Mouse (Mus musculus) heart, embryonic 12.5 days (tissue): ENCODE data around the gene Ildr1. TPM values are rescaled to one million over a fixed set of nuclear protein-coding genes. Genes with fewer than 3 reads are reported as not detected.

Experiments
- ATAC-seq: fragments of 200-750 bp; cut with Nextera tagmentation; 2 replicates; pipeline ENCODE4 v1.8.0; 2017; ENCODE audit warnings: moderate TSS enrichment, moderate library complexity; ENCODE audit not compliant: insufficient number of reproducible peaks, low FRiP score
- H3K27ac ChIP-seq: fragments of 300-500 bp; sonication (generic); 2 replicates; pipeline ENCODE4 v1.5.1; 2016; ENCODE audit warnings: mild to moderate bottlenecking, moderate library complexity; ENCODE audit not compliant: poor library complexity, severe bottlenecking
- H3K27me3 ChIP-seq: fragments of 300-500 bp; sonication (generic); replicated peaks from 2 replicates; pipeline ENCODE4 v1.6.1; 2016; ENCODE audit warnings: mild to moderate bottlenecking, moderate library complexity
- H3K36me3 ChIP-seq: fragments of 300-500 bp; sonication (generic); 2 replicates; pipeline ENCODE4 v1.6.1; 2016; ENCODE audit warnings: mild to moderate bottlenecking, moderate library complexity
- H3K4me1 ChIP-seq: fragments of 300-500 bp; sonication (generic); replicated peaks from 2 replicates; pipeline ENCODE4 v1.6.1; 2016; ENCODE audit warnings: mild to moderate bottlenecking
- H3K4me2 ChIP-seq: fragments of 300-500 bp; sonication (generic); 2 replicates; pipeline ENCODE4 v1.6.1; 2016; ENCODE audit warnings: mild to moderate bottlenecking, moderate library complexity
- H3K4me3 ChIP-seq: fragments of 300-500 bp; sonication (generic); 2 replicates; pipeline ENCODE4 v1.5.1; 2016; ENCODE audit warnings: mild to moderate bottlenecking
- H3K9ac ChIP-seq: fragments of 300-500 bp; sonication (generic); 2 replicates; pipeline ENCODE4 v1.6.1; 2016; ENCODE audit warnings: mild to moderate bottlenecking, moderate library complexity
- H3K9me3 ChIP-seq: fragments of 300-500 bp; sonication (generic); replicated peaks from 2 replicates; pipeline ENCODE4 v1.6.1; 2016; ENCODE audit warnings: mild to moderate bottlenecking, moderate library complexity
- WGBS: fragments of 180-500 bp; shearing (Covaris S2); methylation state at CpG from one replicate; pipeline ENCODE4 v1.1.7; 2016; 5-methylcytosine and 5-hydroxymethylcytosine counted together
- polyA plus RNA-seq: library from polyadenylated mRNA; unstranded; fragments of >200 nt; fragmentation: Nextera tagmentation; extraction: Ambion mirVana; gene quantifications from 2 replicates; pipeline ENCODE4 v1.2.1, GENCODE M21; 2016

Gene Ildr1
- polyA plus RNA-seq: 0.09 TPM in 1 of 2 replicates, not detected in the other

DNA sequence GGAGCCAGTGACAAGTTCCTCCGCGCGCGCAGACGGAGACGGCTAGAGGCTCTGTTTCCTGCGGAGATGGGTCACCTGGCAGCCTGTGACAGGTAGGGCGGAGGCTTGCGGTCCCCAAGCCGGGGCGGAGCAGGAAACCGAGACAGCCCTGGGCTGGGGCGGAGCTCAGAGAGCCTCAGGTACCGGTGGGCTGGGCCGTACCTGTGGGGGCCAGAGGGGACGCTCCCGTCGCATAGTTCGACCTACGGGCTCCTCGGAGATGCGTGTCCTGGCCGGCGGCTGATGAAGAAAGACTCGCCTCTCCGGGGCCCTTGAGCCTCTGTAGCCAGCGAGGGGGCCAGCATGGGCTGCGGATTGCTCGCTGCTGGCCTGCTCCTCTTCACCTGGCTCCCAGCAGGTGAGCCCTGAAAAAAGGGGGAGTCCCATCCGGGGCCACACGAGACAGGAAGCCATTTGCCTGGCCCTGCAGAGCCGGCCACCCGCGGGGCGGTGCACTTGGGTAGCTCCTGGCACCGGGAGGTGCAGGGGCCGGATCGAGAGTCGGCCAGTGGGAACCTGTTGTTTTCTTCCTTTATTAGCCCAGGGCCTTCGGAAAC lies at the start of gene Ildr1:
Gene Ildr1, plus strand, starts transcription at position 161 of the 596 bp plus-strand sequence.
- 2% methylated on average over 34 of the region's 40 CpGs for whole genome bisulfite sequencing
- H3K9me3 ChIP-seq: no peaks in the 10 kb centered on the region
- H3K27me3 ChIP-seq: peaks cover 24% of the 10 kb centered on the region

DNA sequence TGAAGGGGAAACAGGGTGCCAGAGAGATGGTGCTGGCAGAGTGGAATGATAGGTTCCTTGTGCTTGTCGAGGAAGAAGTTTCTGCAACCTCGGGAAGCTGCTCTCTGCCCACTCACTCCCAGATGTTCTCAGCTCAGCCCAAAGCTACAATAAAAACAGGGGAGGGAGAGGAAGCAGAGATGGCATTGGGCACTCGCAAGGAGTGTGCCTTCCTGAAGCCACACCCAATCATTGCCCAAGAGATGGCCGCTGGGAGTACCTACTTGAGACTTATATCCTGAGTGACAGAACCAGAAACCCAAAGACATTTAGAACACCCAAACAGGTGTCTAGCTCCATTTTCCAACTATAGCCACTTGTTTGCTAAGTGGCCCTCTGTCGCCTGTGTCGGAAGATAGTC lies 48.7 kb upstream of the Ildr1 start:
- 75% methylated on average over 6 of the region's 6 CpGs for WGBS
- no peak overlapping the region for H3K9ac ChIP-seq

More for the DNA sequence above, at the start of gene Ildr1:
- H3K36me3 ChIP-seq: no peaks in the 10 kb centered on the region
- H3K4me3 ChIP-seq: peak within 1 kb of the TSS; percentile 46
- H3K4me1 ChIP-seq: peaks cover 8% of the 10 kb centered on the region
- H3K4me2 ChIP-seq: peak within 1 kb of the TSS; percentile 93
- ATAC-seq: no peak
- H3K9ac ChIP-seq: peak within 1 kb of the TSS; percentile 51; the same call in 1 of the 2 replicates
- no peak within 1 kb of the TSS for H3K27ac ChIP-seq

DNA sequence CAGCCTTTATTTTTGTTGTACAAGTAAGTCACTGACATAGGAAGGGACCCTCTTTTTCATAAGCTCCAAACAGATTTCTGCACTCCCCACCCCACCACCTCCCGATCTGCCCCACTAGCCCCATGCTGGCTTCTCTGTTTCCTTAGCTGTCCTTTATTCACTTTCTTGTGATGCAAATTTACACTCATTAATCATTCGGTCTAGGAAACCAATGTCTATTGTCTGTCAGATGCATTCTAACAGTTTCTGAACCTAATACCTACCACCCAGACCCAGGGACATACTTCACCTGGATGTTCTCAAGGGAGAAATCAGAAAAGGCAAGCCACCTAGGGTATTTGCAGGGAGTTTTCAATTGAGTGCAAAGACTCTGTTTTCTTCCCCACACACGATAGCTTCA lies 44.5 kb upstream of the Ildr1 start:
- WGBS: 65% methylated on average over 3 of the region's 3 CpGs
- H3K9me3 ChIP-seq: no peaks in the 10 kb centered on the region
- no peak overlapping the region for H3K27ac ChIP-seq
- H3K4me2 ChIP-seq: no peak overlapping the region
- no peaks in the 10 kb centered on the region for H3K4me1 ChIP-seq
- H3K36me3 ChIP-seq: no peaks in the 10 kb centered on the region
- no peaks in the 10 kb centered on the region for H3K27me3 ChIP-seq
- ATAC-seq: no peak
- no peak overlapping the region for H3K9ac ChIP-seq
- no peak overlapping the region for H3K4me3 ChIP-seq

More for the DNA sequence above, 48.7 kb upstream of the Ildr1 start:
- H3K36me3 ChIP-seq: no peaks in the 10 kb centered on the region
- ATAC-seq: no peak
- no peak overlapping the region for H3K4me3 ChIP-seq
- H3K27me3 ChIP-seq: no peaks in the 10 kb centered on the region
- H3K4me1 ChIP-seq: no peaks in the 10 kb centered on the region
- no peak overlapping the region for H3K4me2 ChIP-seq
- no peaks in the 10 kb centered on the region for H3K9me3 ChIP-seq
- H3K27ac ChIP-seq: no peak overlapping the region

DNA sequence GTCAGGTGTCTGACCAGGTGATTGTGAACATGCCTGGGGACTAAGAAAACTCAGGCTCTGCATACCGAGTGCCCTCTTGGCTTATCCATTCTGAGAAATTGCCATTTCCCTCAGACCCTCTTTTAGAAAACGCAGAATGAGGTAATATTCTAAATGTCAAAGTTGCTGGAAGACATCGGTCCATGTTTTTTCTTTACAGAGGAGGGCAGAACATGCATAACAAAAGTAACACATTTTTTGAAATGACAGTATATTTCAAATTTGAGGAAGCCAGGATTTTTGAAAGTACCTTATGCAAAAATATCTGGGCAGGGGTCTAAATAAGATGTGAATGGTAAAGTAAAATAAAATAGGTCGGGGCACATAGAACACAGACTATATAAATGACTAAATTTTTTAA lies 43.3 kb upstream of the Ildr1 start:
- Histone ChIP-seq H3K9ac (no peak overlapping the region), H3K27ac (no peak overlapping the region), H3K4me1 (no peaks in the 10 kb centered on the region), H3K36me3 (no peaks in the 10 kb centered on the region), H3K9me3 (no peaks in the 10 kb centered on the region), H3K27me3 (no peaks in the 10 kb centered on the region), H3K4me2 (no peak overlapping the region), H3K4me3 (no peak overlapping the region)
- 77% methylated on average over 4 of the region's 4 CpGs for WGBS
- no peak for ATAC-seq

DNA sequence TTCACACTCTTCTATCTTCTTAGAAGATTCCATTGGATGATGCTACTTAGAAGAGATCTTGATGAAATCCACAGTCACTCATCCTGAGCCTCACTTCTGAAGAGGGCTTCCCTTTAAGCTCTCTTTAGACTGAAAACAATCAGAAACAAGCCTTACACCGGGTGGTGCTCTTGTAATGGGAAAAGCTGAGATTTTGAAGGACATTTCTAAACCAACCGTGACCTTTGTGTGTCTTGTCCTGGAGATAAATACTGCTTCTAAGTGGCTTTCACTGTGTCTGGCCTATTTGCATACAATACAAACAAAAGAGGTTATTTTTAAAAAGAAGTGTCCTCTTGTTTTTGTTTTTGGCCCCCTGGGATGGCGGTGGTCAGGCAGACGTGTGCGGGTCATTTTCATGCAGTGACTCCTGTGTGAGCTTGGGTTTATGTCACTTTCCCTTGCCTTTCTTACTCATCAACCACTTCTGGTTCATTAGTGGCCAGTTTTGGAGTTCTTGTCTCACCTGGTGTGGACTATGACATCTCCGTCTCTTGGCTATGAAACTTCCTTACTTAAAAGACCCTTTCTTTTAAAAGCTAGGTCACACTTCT lies 42.5 kb upstream of the Ildr1 start:
- no peak overlapping the region for H3K4me3 ChIP-seq
- WGBS: 61% methylated on average over 6 of the region's 6 CpGs
- no peak overlapping the region for H3K9ac ChIP-seq
- H3K36me3 ChIP-seq: no peaks in the 10 kb centered on the region
- H3K27ac ChIP-seq: no peak overlapping the region
- no peaks in the 10 kb centered on the region for H3K27me3 ChIP-seq
- H3K4me2 ChIP-seq: no peak overlapping the region
- ATAC-seq: no peak
- H3K4me1 ChIP-seq: no peaks in the 10 kb centered on the region
- no peaks in the 10 kb centered on the region for H3K9me3 ChIP-seq

DNA sequence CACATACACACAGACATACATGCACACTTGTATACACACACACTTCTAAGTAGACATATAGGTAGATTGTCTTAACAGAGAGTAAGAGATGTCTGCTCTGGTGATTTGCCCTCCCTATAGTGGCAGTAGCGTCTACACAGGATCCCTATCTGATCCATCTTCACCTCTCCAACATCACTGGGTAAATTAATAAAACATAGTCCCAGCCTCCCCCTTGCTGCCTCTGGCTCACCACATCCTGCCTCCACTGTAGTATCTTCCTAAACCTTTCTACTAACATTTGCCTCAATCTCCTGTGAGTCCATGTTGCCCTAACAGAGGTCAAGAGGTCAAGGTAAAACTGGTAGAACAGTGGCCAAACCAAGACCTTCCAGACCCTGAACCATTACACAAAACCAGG lies 38.6 kb upstream of the Ildr1 start:
- no peaks in the 10 kb centered on the region for H3K36me3 ChIP-seq
- WGBS: 83% methylated on average over 1 of the region's 1 CpGs
- H3K9ac ChIP-seq: no peak overlapping the region
- peaks cover 6% of the 10 kb centered on the region; the same call in 1 of the 2 replicates for H3K9me3 ChIP-seq
- no peak for ATAC-seq
- no peaks in the 10 kb centered on the region for H3K4me1 ChIP-seq
- no peak overlapping the region for H3K27ac ChIP-seq
- no peaks in the 10 kb centered on the region for H3K27me3 ChIP-seq
- H3K4me2 ChIP-seq: no peak overlapping the region
- no peak overlapping the region for H3K4me3 ChIP-seq

DNA sequence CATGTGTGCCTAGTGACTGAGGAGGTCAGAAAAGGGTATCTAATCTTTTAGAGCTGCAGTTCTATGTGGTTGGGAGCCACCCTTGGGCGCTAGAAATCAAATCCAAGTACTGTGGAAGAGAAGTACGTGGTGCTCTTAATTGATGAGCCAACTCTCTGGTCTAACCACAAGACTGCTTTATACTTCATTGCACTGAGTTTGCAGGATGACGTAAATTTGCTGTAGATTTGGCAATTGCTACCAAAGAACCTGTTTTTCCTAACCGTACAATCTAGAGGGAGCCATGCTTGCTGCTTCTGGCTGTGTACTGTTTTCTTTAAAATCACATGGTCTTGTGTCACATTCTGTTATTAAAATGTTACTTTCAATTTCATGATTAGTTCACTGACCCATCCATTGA lies 37.9 kb upstream of the Ildr1 start:
- ATAC-seq: no peak
- H3K9me3 ChIP-seq: peaks cover 6% of the 10 kb centered on the region; the same call in 1 of the 2 replicates
- H3K27ac ChIP-seq: no peak overlapping the region
- no peaks in the 10 kb centered on the region for H3K4me1 ChIP-seq
- no peak overlapping the region for H3K4me3 ChIP-seq
- no peaks in the 10 kb centered on the region for H3K36me3 ChIP-seq
- H3K27me3 ChIP-seq: no peaks in the 10 kb centered on the region
- H3K4me2 ChIP-seq: no peak overlapping the region
- no peak overlapping the region for H3K9ac ChIP-seq
- WGBS: 80% methylated on average over 4 of the region's 4 CpGs

DNA sequence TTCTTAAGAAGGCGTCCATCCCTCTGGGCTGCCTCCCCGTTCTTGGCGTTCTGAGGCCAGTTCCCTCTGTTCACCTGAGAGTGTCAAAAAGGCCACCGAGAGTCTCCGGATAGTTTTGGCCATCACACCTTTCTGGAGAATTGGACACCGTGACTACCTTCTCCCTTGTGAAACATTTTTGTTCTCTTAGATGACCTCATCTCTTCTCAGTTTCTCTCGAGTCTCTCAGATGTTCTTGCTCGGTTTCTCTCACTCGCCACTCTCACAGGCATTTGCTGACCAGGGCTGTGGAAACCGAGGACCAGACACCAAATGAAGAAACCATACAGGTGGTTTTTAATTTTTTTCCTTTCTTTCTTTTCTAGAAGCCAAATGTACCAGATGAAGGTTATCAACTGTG lies 32.4 kb upstream of the Ildr1 start:
- 80% methylated on average over 10 of the region's 10 CpGs for WGBS
- no peak for ATAC-seq
- Histone ChIP-seq H3K4me1 (no peaks in the 10 kb centered on the region), H3K9me3 (peaks cover 6% of the 10 kb centered on the region; the same call in 1 of the 2 replicates), H3K27ac (no peak overlapping the region), H3K4me3 (no peak overlapping the region), H3K4me2 (no peak overlapping the region), H3K36me3 (no peaks in the 10 kb centered on the region), H3K9ac (no peak overlapping the region), H3K27me3 (no peaks in the 10 kb centered on the region)

DNA sequence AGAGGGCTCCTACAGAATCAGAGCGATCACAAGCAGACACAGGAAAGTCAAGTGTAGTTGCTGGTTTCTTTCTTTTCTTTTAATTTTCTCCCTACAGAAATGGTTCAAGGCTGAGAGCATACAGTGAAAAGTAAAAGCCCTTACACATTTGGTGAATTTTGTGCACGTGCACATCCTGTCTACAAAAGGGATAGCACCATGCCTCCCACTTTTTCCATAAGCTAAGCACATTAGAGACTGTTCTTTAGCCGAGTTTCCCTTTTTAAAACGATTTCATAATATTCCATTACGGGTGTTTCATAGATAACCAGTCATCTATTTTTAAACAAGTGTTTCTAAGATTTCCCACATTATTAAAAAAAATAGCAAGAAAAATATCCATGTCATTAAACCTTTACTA lies 30.3 kb upstream of the Ildr1 start:
- peaks cover 1% of the 10 kb centered on the region; the same call in 1 of the 2 replicates for H3K9me3 ChIP-seq
- WGBS: 78% methylated on average over 5 of the region's 5 CpGs

DNA sequence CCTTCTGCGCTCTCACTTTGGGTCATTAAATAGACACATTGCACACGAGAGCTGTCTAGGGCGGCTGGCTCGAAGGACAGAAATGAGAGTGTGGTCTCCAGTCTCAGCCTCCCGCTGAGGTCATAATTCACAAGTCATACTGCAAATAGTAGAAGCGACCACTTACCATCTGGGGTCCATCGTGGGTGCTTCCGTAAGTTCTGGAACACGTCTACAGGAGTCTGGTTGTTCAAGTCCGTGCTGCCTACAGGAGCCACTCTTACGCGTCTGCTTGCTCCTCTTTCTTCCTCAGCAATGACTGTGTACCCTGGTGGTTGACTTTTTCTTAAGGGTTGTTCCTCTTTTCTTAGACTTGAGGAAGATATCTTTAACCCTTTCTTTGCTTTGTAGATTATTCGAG lies 28.0 kb upstream of the Ildr1 start, which contains the start of gene Cd86:
Gene Cd86, minus strand, starts transcription at position 300 of the 400 bp plus-strand sequence.
- Histone ChIP-seq H3K4me1 (no peaks in the 10 kb centered on the region), H3K27ac (no peak within 1 kb of the TSS), H3K36me3 (no peaks in the 10 kb centered on the region), H3K9ac (no peak within 1 kb of the TSS), H3K4me2 (no peak within 1 kb of the TSS), H3K9me3 (no peaks in the 10 kb centered on the region), H3K27me3 (no peaks in the 10 kb centered on the region), H3K4me3 (no peak within 1 kb of the TSS)
- no peak for ATAC-seq
- 84% methylated on average over 13 of the region's 13 CpGs for WGBS

More for the DNA sequence above, 30.3 kb upstream of the Ildr1 start:
- H3K27me3 ChIP-seq: no peaks in the 10 kb centered on the region
- ATAC-seq: no peak
- H3K9ac ChIP-seq: no peak overlapping the region
- H3K36me3 ChIP-seq: no peaks in the 10 kb centered on the region
- no peak overlapping the region for H3K4me2 ChIP-seq
- no peaks in the 10 kb centered on the region for H3K4me1 ChIP-seq
- H3K4me3 ChIP-seq: no peak overlapping the region
- no peak overlapping the region for H3K27ac ChIP-seq

DNA sequence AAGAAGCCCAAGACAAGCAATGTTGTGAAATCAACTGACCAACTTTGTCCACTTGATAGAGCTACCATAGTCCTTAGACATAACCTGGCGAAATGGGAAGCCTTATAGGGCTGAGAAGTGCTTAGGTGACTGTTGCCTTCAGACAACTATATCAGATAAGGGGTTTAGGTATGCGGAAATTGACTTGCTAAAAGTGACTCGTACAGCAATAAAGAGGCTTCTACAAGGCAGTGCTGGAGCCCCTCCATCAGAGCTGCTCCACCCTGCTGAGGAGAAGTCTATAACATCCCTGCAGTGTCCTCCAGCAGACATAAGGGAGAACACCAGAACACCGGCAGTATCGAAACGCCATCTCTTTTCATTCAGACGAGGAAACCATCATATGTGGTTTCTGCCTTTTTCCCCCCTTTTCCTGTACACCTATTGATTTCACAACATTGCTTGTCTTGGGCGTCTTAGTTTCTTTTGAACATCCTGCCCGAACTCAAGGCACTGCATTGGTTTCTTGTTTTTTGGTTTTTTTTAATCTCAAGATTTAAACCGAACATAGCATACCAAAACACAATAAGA lies 27.2 kb upstream of the Ildr1 start:
- no peaks in the 10 kb centered on the region for H3K9me3 ChIP-seq
- no peak overlapping the region for H3K9ac ChIP-seq
- no peaks in the 10 kb centered on the region for H3K36me3 ChIP-seq
- no peak overlapping the region for H3K4me3 ChIP-seq
- no peaks in the 10 kb centered on the region for H3K4me1 ChIP-seq
- H3K27ac ChIP-seq: no peak overlapping the region
- H3K4me2 ChIP-seq: no peak overlapping the region
- 80% methylated on average over 10 of the region's 10 CpGs for WGBS
- ATAC-seq: no peak
- H3K27me3 ChIP-seq: no peaks in the 10 kb centered on the region
